8 mouse cellular contexts compared by ENCODE assay signal in the genomic region with DNA sequence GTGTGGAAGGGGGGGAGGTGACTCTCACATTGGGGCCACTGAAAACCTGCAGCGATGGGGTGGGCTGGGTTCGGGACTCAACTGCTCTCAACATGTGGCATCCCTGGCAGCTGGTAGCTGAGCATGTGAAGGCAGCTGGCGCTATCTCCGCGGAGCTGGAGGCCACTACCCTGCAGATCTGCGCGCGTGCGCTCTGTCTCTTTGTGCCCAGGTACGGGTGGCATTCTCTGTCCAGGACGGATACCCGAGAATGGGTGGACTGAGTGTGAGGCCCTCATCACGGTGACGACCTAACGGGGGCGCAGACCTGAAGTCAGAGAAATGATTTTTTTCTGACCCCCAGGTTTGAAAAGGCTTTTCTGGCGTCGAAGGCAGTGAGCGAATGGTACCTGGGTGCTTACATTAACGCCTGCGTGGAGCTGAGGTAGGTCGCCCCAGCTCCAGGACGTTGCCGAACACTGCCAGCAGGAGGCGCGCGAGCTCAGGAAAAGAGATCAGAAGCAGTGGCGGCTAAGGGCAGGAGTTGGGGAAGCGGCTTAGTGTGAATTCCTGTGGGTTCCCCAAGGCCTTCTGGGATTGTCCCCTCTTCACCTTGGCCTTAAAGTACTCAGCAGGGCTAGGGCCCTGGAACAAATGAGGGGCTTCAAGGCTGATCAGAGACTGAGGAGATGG. TPM values are rescaled to one million over a fixed set of nuclear protein-coding genes. Genes with fewer than 3 reads are reported as not detected.
DNase-seq lines count a peak whose midpoint lies in the region; ATAC-seq and TF ChIP-seq lines count a peak whose summit lies in the region.

No protein-coding gene starts in this region.

- H3K36me3 ChIP-seq in G1E (replicated peaks), result no peaks in the 10 kb centered on the region
- no peaks in the 10 kb centered on the region for H3K36me3 ChIP-seq in hindbrain, embryonic 13.5 days

- no peak overlapping the region for H3K27ac ChIP-seq in hindbrain, embryonic 13.5 days

- H3K9me3 ChIP-seq in G1E (replicated peaks), result peaks cover 10% of the 10 kb centered on the region; the same call in 1 of the 2 replicates
- no peaks in the 10 kb centered on the region for H3K9me3 ChIP-seq in hindbrain, embryonic 13.5 days

- peak; percentile 95 for TF ChIP-seq CTCF in G1E (IDR thresholded peaks at IDR 0.05; ENCODE audit: low read depth, low read length)

- peaks cover 54% of the 10 kb centered on the region for H3K27me3 ChIP-seq in G1E (ENCODE audit: insufficient read depth, low read length)
- H3K27me3 ChIP-seq in hindbrain, embryonic 13.5 days, result peaks cover 100% of the 10 kb centered on the region

- H3K4me3 ChIP-seq in G1E (ENCODE audit: low read depth, low read length), result no peak overlapping the region
- H3K4me3 ChIP-seq in hindbrain, embryonic 13.5 days, result no peak overlapping the region

- peak; percentile 55; the same call in 1 of the 2 replicates for ATAC-seq in G1E (ENCODE audit: extremely low read depth, insufficient number of reproducible peaks, low FRiP score, poor library complexity, severe bottlenecking)
- ATAC-seq in hindbrain, embryonic 13.5 days (ENCODE audit: low FRiP score), result peak; percentile 46

- peak; percentile 86 for DNase-seq in G1E (ENCODE audit: low spot score)
- peak; percentile 95 for DNase-seq in cerebellum, adult 8-10 months
- DNase-seq in frontal cortex, adult 2 months (ENCODE audit: extremely low spot score in 1 of 2, low spot score in 1 of 2), result peak; percentile 67 to 98
- DNase-seq in layer of hippocampus, postnatal 25 days (ENCODE audit: extremely low spot score in 1 of 2, low spot score in 1 of 2), result peak; percentile 96 to 100
- peak; percentile 94 for DNase-seq in lung, postnatal 10 days
- peak; percentile 82 for DNase-seq in retina, adult 2 months (ENCODE audit: low read depth, low spot score)
- peak; percentile 97 for DNase-seq in thymus, postnatal 4 days

- H3K4me1 ChIP-seq in G1E (ENCODE audit: insufficient read depth, low read depth, low read length), result peaks cover 46% of the 10 kb centered on the region
- peaks cover 54% of the 10 kb centered on the region for H3K4me1 ChIP-seq in hindbrain, embryonic 13.5 days (replicated peaks)

- WGBS in hindbrain, embryonic 13.5 days, result 17% methylated on average over 29 of the region's 29 CpGs

- no peak overlapping the region for H3K9ac ChIP-seq in hindbrain, embryonic 13.5 days

- H3K4me2 ChIP-seq in hindbrain, embryonic 13.5 days, result no peak overlapping the region

RNA-seq across cellular contexts. Expression of gene Exoc3l4, which starts 9.1 kb away (rescaled TPM):
- total RNA-seq in G1E (2014; fragmentation: Nextera tagmentation) (not detected in 2 replicates), G1E (2017) (0.27 TPM in 1 of 2 replicates, not detected in the other)
- not detected in 2 replicates for polyA plus RNA-seq in G1E (2012)
- 3.8 and 4.8 TPM in 2 replicates for polyA plus RNA-seq in frontal cortex, adult 2 months (2012; rRNA removed)
- 2.0 and 2.1 TPM in 2 replicates for polyA plus RNA-seq in hindbrain, embryonic 13.5 days (2015; fragmentation: Nextera tagmentation; extraction: Ambion mirVana)
- 1 to 10 TPM; 2.6 to 3.4 TPM for total RNA-seq in layer of hippocampus, postnatal 25 days (2021)

RNA-seq across cellular contexts. Expression of gene Tnfaip2, which starts 16.3 kb away (rescaled TPM):
- 82.1 and 94.7 TPM in 2 replicates for total RNA-seq in G1E (2014; fragmentation: Nextera tagmentation)
- 83.6 and 101 TPM in 2 replicates for total RNA-seq in G1E (2017)
- polyA plus RNA-seq in G1E (2012), result 66.3 and 123 TPM in 2 replicates
- polyA plus RNA-seq in frontal cortex, adult 2 months (2012; rRNA removed), result 1.0 and 1.5 TPM in 2 replicates
- 1.6 and 1.8 TPM in 2 replicates for polyA plus RNA-seq in hindbrain, embryonic 13.5 days (2015; fragmentation: Nextera tagmentation; extraction: Ambion mirVana)
- under 1 TPM; 0.63 to 0.81 TPM for total RNA-seq in layer of hippocampus, postnatal 25 days (2021)

RNA-seq across cellular contexts. Expression of gene Lbhd2, which starts 19.3 kb away (rescaled TPM):
- total RNA-seq in G1E (2014; fragmentation: Nextera tagmentation) (not detected in 2 replicates), G1E (2017) (not detected in 2 replicates)
- polyA plus RNA-seq in G1E (2012), result not detected in 2 replicates
- 23.2 and 24.5 TPM in 2 replicates for polyA plus RNA-seq in frontal cortex, adult 2 months (2012; rRNA removed)
- 0.26 and 0.52 TPM in 2 replicates for polyA plus RNA-seq in hindbrain, embryonic 13.5 days (2015; fragmentation: Nextera tagmentation; extraction: Ambion mirVana)
- under 1 TPM in 1 of 2 experiments, not detected in 1; 0.86 TPM for total RNA-seq in layer of hippocampus, postnatal 25 days (2021)

RNA-seq across cellular contexts. Expression of gene Cdc42bpb, which starts 48.4 kb away (rescaled TPM):
- total RNA-seq in G1E (2014; fragmentation: Nextera tagmentation) (not detected in 2 replicates), G1E (2017) (not detected in 2 replicates)
- polyA plus RNA-seq in G1E (2012), result not detected in 2 replicates
- 175 and 184 TPM in 2 replicates for polyA plus RNA-seq in frontal cortex, adult 2 months (2012; rRNA removed)
- 35.0 and 36.5 TPM in 2 replicates for polyA plus RNA-seq in hindbrain, embryonic 13.5 days (2015; fragmentation: Nextera tagmentation; extraction: Ambion mirVana)
- total RNA-seq in layer of hippocampus, postnatal 25 days (2021), result 100 to 1,000 TPM; 107 to 117 TPM

RNA-seq across cellular contexts. Expression of gene Gm266, which starts 59.7 kb away (rescaled TPM):
- total RNA-seq in G1E (2014; fragmentation: Nextera tagmentation) (not detected in 2 replicates), G1E (2017) (0.11 TPM in 1 of 2 replicates, not detected in the other)
- polyA plus RNA-seq in G1E (2012), result not detected in 2 replicates
- polyA plus RNA-seq in frontal cortex, adult 2 months (2012; rRNA removed), result 6.4 and 7.4 TPM in 2 replicates
- 1.7 and 2.0 TPM in 2 replicates for polyA plus RNA-seq in hindbrain, embryonic 13.5 days (2015; fragmentation: Nextera tagmentation; extraction: Ambion mirVana)
- 1 to 10 TPM; 5.6 to 7.8 TPM for total RNA-seq in layer of hippocampus, postnatal 25 days (2021)

Comparison
In these comparisons a context has a peak if more than half of its experiments do, and no peak if none do; other contexts are left out.
1. RNA of gene Tnfaip2, which starts 16.3 kb away (polyA plus RNA-seq): 66.3 to 123 TPM in G1E; 1.6 to 1.8 TPM in hindbrain, embryonic 13.5 days and 1.0 to 1.5 TPM in frontal cortex, adult 2 months; every median in the first group is over 10 times any median in the second.
2. RNA of gene Lbhd2, which starts 19.3 kb away (polyA plus RNA-seq): 23.2 to 24.5 TPM in frontal cortex, adult 2 months; 0.26 to 0.52 TPM in hindbrain, embryonic 13.5 days and not detected in G1E; every median in the first group is over 10 times any median in the second.
3. Peak in every context shown above with its lines, with median percentiles within 50 percentile points of each other: DNase-seq.